Mouse (Mus musculus): ENCODE results near the gene Ino80d. TPM values are rescaled to one million over a fixed set of nuclear protein-coding genes. Genes with fewer than 3 reads are reported as not detected.

Ino80d gene
- polyA plus RNA-seq, 1 experiment from 2014 or later: 20.0 TPM

DNA sequence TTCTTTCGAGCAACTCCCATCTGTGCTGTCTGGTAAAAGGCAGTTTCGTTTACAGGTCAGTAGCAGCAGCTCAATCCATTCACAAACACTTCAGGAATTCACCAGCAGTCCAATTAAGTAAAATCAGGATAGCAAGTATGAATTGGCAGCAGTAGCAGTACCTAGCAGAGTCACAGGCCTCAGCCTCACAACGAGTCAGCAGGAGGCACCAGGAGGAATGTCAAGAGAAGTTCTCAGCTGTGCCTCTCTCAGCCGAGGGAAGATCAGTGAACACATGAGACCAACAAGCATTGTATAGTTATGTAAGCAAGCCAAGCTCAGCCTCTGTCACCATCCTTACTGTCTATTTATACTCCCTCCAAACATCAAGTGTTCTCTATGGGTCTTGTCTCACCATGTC, 15.6 kb downstream of the Ino80d start:
- Histone ChIP-seq H3K27ac (ENCODE audit: low read length) (no peak overlapping the region), H3K9ac (replicated peaks; ENCODE audit: low read depth, low read length) (no peak overlapping the region), H3K36me3 (ENCODE audit: control insufficient read depth, insufficient read depth, low read length) (peaks cover 49% of the 10 kb centered on the region), H3K4me3 (ENCODE audit: low read depth, low read length) (no peak overlapping the region), H3K4me2 (replicated peaks; ENCODE audit: low read depth, low read length) (no peak overlapping the region), H3K27me3 (ENCODE audit: control insufficient read depth, insufficient read depth, low read length) (no peaks in the 10 kb centered on the region), H3K4me1 (ENCODE audit: control insufficient read depth, insufficient read depth, low read length) (no peaks in the 10 kb centered on the region), H3K9me3 (ENCODE audit: control insufficient read depth, low read depth, low read length) (no peaks in the 10 kb centered on the region)
- ATAC-seq (ENCODE audit: insufficient number of reproducible peaks, insufficient read depth, low FRiP score, low read depth): no peak
- 77% methylated on average over 4 of the region's 4 CpGs for WGBS

DNA sequence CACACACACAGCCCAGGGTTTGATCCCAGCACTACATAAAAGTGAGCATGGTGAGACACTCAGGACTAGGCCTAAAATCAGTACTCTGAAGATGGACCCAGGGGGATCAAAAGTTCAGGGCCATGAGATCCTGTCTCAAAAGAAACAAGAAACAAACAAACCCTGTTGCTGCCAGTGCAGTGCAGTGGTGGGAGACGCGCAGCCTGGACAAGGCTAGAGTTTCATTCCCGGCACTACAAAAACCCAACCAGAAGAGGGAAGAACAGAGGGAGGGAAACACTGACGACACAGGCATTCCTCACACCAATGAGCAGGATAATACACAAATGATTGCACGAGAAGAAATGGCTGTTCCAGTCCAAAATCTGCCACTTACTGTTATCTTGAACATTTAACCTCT, 18.4 kb downstream of the Ino80d start:
- WGBS: 83% methylated on average over 5 of the region's 5 CpGs
- Histone ChIP-seq H3K27me3 (ENCODE audit: control insufficient read depth, insufficient read depth, low read length) (no peaks in the 10 kb centered on the region), H3K4me3 (ENCODE audit: low read depth, low read length) (no peak overlapping the region), H3K9ac (replicated peaks; ENCODE audit: low read depth, low read length) (no peak overlapping the region), H3K9me3 (ENCODE audit: control insufficient read depth, low read depth, low read length) (no peaks in the 10 kb centered on the region), H3K36me3 (ENCODE audit: control insufficient read depth, insufficient read depth, low read length) (peaks cover 47% of the 10 kb centered on the region), H3K27ac (ENCODE audit: low read length) (no peak overlapping the region), H3K4me2 (replicated peaks; ENCODE audit: low read depth, low read length) (no peak overlapping the region), H3K4me1 (ENCODE audit: control insufficient read depth, insufficient read depth, low read length) (no peaks in the 10 kb centered on the region)
- no peak for ATAC-seq (ENCODE audit: insufficient number of reproducible peaks, insufficient read depth, low FRiP score, low read depth)

DNA sequence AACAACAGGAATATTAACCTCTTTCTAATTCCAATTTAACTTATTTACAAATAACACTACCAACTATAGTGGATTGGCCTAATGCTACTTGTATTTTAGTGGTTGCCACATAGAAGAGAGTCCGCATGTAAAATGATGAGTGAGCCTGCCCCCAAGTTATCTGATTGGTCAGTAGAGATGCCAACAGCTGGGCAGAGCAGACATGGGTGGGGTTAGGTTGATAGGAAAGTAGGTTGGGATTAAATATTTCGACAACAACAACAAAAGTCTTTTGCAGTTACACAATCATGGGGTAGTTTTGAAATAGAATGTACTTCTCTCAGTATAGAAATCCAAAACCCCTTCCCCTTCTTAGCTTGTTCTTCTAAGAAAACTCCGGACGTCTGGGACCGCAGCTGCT, 24.7 kb downstream of the Ino80d start:
- no peak overlapping the region for H3K9ac ChIP-seq (replicated peaks; ENCODE audit: low read depth, low read length)
- H3K4me2 ChIP-seq (replicated peaks; ENCODE audit: low read depth, low read length): no peak overlapping the region
- 87% methylated on average over 5 of the region's 5 CpGs for WGBS
- no peaks in the 10 kb centered on the region for H3K9me3 ChIP-seq (ENCODE audit: control insufficient read depth, low read depth, low read length)
- ATAC-seq (ENCODE audit: insufficient number of reproducible peaks, insufficient read depth, low FRiP score, low read depth): no peak
- no peaks in the 10 kb centered on the region for H3K27me3 ChIP-seq (ENCODE audit: control insufficient read depth, insufficient read depth, low read length)
- H3K4me3 ChIP-seq (ENCODE audit: low read depth, low read length): no peak overlapping the region
- H3K36me3 ChIP-seq (ENCODE audit: control insufficient read depth, insufficient read depth, low read length): peaks cover 46% of the 10 kb centered on the region
- H3K4me1 ChIP-seq (ENCODE audit: control insufficient read depth, insufficient read depth, low read length): no peaks in the 10 kb centered on the region
- no peak overlapping the region for H3K27ac ChIP-seq (ENCODE audit: low read length)

DNA sequence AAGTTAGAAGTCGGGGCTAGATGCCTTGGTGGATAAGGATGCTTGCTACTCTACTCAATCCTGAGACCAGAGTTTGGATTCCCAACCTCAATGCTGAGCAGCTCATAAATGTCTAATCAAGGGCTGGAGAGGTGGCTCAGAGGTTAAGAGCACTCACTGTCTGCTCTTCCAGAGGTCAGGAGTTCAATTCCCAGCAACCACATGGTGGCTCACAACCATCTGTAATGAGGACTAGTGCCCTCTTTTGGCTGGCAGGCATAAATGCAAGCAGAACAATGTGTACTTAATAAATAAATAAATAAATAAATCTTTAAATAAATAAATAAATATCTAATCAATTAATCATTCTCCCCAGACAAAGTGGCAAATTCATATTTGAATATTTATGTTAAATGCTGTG, 25.9 kb downstream of the Ino80d start:
- H3K4me2 ChIP-seq (replicated peaks; ENCODE audit: low read depth, low read length): no peak overlapping the region
- H3K9me3 ChIP-seq (ENCODE audit: control insufficient read depth, low read depth, low read length): no peaks in the 10 kb centered on the region
- no peak overlapping the region for H3K9ac ChIP-seq (replicated peaks; ENCODE audit: low read depth, low read length)
- H3K4me1 ChIP-seq (ENCODE audit: control insufficient read depth, insufficient read depth, low read length): no peaks in the 10 kb centered on the region
- ATAC-seq (ENCODE audit: insufficient number of reproducible peaks, insufficient read depth, low FRiP score, low read depth): no peak
- H3K27me3 ChIP-seq (ENCODE audit: control insufficient read depth, insufficient read depth, low read length): no peaks in the 10 kb centered on the region
- H3K27ac ChIP-seq (ENCODE audit: low read length): no peak overlapping the region
- 87% methylated on average over 1 of the region's 1 CpGs for WGBS
- no peak overlapping the region for H3K4me3 ChIP-seq (ENCODE audit: low read depth, low read length)
- peaks cover 46% of the 10 kb centered on the region for H3K36me3 ChIP-seq (ENCODE audit: control insufficient read depth, insufficient read depth, low read length)

DNA sequence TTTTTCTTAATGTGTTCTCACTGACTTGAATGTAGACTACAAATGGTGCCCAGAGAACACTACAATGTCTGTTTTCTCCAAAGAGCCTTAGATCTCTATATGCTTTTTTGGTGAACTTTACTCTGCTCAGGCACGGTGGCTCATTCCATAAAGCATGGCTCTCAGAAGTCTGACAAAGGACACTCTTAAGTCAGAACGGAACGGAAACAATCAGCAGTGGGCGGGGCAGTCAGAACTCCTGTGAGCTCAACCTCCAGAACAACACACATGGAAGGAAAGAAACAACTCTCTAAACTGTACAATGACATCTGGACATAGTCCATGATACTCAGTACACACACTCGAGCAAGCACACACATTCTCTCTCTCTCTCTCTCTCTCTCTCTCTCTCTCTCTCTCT, 34.2 kb downstream of the Ino80d start:
- Histone ChIP-seq H3K4me1 (ENCODE audit: control insufficient read depth, insufficient read depth, low read length) (no peaks in the 10 kb centered on the region), H3K27me3 (ENCODE audit: control insufficient read depth, insufficient read depth, low read length) (no peaks in the 10 kb centered on the region), H3K9ac (replicated peaks; ENCODE audit: low read depth, low read length) (no peak overlapping the region), H3K4me3 (ENCODE audit: low read depth, low read length) (no peak overlapping the region), H3K27ac (ENCODE audit: low read length) (no peak overlapping the region), H3K4me2 (replicated peaks; ENCODE audit: low read depth, low read length) (no peak overlapping the region), H3K9me3 (ENCODE audit: control insufficient read depth, low read depth, low read length) (no peaks in the 10 kb centered on the region), H3K36me3 (ENCODE audit: control insufficient read depth, insufficient read depth, low read length) (peaks cover 32% of the 10 kb centered on the region; the same call in 1 of the 2 replicates)
- ATAC-seq (ENCODE audit: insufficient number of reproducible peaks, insufficient read depth, low FRiP score, low read depth): no peak
- 63% methylated on average over 5 of the region's 5 CpGs for WGBS

- 86% methylated on average over 2 of the region's 2 CpGs for WGBS
- Histone ChIP-seq H3K4me1 (ENCODE audit: control insufficient read depth, insufficient read depth, low read length) (no peaks in the 10 kb centered on the region), H3K9ac (replicated peaks; ENCODE audit: low read depth, low read length) (no peak overlapping the region), H3K4me3 (ENCODE audit: low read depth, low read length) (no peak overlapping the region), H3K36me3 (ENCODE audit: control insufficient read depth, insufficient read depth, low read length) (peaks cover 45% of the 10 kb centered on the region), H3K9me3 (ENCODE audit: control insufficient read depth, low read depth, low read length) (no peaks in the 10 kb centered on the region), H3K27me3 (ENCODE audit: control insufficient read depth, insufficient read depth, low read length) (no peaks in the 10 kb centered on the region), H3K27ac (ENCODE audit: low read length) (no peak overlapping the region), H3K4me2 (replicated peaks; ENCODE audit: low read depth, low read length) (no peak overlapping the region)
- no peak for ATAC-seq (ENCODE audit: insufficient number of reproducible peaks, insufficient read depth, low FRiP score, low read depth)
Measured at GRCm38 (mm10) chr1:63076383-63076782, 38.1 kb downstream of the Ino80d start.

- no peak overlapping the region for H3K9ac ChIP-seq (replicated peaks; ENCODE audit: low read depth, low read length)
- no peak for ATAC-seq (ENCODE audit: insufficient number of reproducible peaks, insufficient read depth, low FRiP score, low read depth)
- H3K36me3 ChIP-seq (ENCODE audit: control insufficient read depth, insufficient read depth, low read length): peaks cover 62% of the 10 kb centered on the region
- H3K4me1 ChIP-seq (ENCODE audit: control insufficient read depth, insufficient read depth, low read length): no peaks in the 10 kb centered on the region
- no peaks in the 10 kb centered on the region for H3K27me3 ChIP-seq (ENCODE audit: control insufficient read depth, insufficient read depth, low read length)
- no peak overlapping the region for H3K4me2 ChIP-seq (replicated peaks; ENCODE audit: low read depth, low read length)
- no peak overlapping the region for H3K4me3 ChIP-seq (ENCODE audit: low read depth, low read length)
- H3K27ac ChIP-seq (ENCODE audit: low read length): no peak overlapping the region
- WGBS: 77% methylated on average over 1 of the region's 1 CpGs
- no peaks in the 10 kb centered on the region for H3K9me3 ChIP-seq (ENCODE audit: control insufficient read depth, low read depth, low read length)
Measured at GRCm38 (mm10) chr1:63071379-63071778, 43.1 kb downstream of the Ino80d start.

- Histone ChIP-seq H3K4me3 (ENCODE audit: low read depth, low read length) (no peak overlapping the region), H3K36me3 (ENCODE audit: control insufficient read depth, insufficient read depth, low read length) (peaks cover 60% of the 10 kb centered on the region), H3K27me3 (ENCODE audit: control insufficient read depth, insufficient read depth, low read length) (no peaks in the 10 kb centered on the region), H3K9me3 (ENCODE audit: control insufficient read depth, low read depth, low read length) (no peaks in the 10 kb centered on the region), H3K4me1 (ENCODE audit: control insufficient read depth, insufficient read depth, low read length) (0 out of 2 replicates have a peak, but pooled peaks cover 2% of the 10 kb centered on the region), H3K4me2 (replicated peaks; ENCODE audit: low read depth, low read length) (no peak overlapping the region), H3K9ac (replicated peaks; ENCODE audit: low read depth, low read length) (no peak overlapping the region), H3K27ac (ENCODE audit: low read length) (no peak overlapping the region)
- WGBS: 86% methylated on average over 12 of the region's 12 CpGs
- no peak for ATAC-seq (ENCODE audit: insufficient number of reproducible peaks, insufficient read depth, low FRiP score, low read depth)
Measured at GRCm38 (mm10) chr1:63058361-63058760, 56.1 kb downstream of the Ino80d start.

DNA sequence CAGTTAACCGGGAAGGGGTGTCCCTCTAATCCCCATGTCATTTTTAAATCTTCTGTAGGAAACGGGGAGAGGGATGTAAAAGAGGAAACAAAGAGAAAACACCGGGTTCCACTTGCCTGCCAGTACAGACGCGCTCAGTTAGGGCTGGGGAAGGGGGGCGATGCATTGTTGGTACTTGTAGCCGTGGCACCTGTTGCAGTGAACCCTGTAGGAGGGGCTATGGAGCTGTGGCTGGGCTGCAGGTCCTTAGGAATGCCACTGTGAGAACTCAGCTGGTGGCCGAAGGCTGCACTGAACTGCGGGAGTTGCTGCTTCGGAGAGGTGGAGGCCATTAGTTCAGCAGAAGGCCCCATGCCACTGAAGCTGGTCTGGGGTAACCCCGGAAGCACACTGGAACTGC, 56.6 kb downstream of the Ino80d start:
- H3K36me3 ChIP-seq (ENCODE audit: control insufficient read depth, insufficient read depth, low read length): peaks cover 59% of the 10 kb centered on the region

More for the DNA sequence above, 56.6 kb downstream of the Ino80d start:
- no peak for ATAC-seq (ENCODE audit: insufficient number of reproducible peaks, insufficient read depth, low FRiP score, low read depth)
- Histone ChIP-seq H3K27ac (ENCODE audit: low read length) (no peak overlapping the region), H3K9me3 (ENCODE audit: control insufficient read depth, low read depth, low read length) (no peaks in the 10 kb centered on the region), H3K4me3 (ENCODE audit: low read depth, low read length) (no peak overlapping the region), H3K9ac (replicated peaks; ENCODE audit: low read depth, low read length) (no peak overlapping the region), H3K27me3 (ENCODE audit: control insufficient read depth, insufficient read depth, low read length) (no peaks in the 10 kb centered on the region), H3K4me2 (replicated peaks; ENCODE audit: low read depth, low read length) (no peak overlapping the region), H3K4me1 (ENCODE audit: control insufficient read depth, insufficient read depth, low read length) (0 out of 2 replicates have a peak, but pooled peaks cover 7% of the 10 kb centered on the region)
- WGBS: 83% methylated on average over 11 of the region's 11 CpGs
